Mouse (Mus musculus) c-Kit-positive CD71-negative TER-119-negative erythroid progenitor cells, embryonic 14.5 days (primary cell): ENCODE measurements around the gene Pim2.
"Not testable (repeated sequence)": the region's sequence is repeated elsewhere in the genome, so short reads cannot be mapped to it uniquely, and the experiment has no call there.

Source experiments
- DNase-seq: peaks from one replicate; pipeline ENCODE4 v3.0.0-alpha.2; 2013; ENCODE audit warnings: low read depth

The Pim2 gene

GRCm38 (mm10) chrX:7907735-7908134 lies 29.7 kb downstream of the Pim2 start, which contains the start of gene Gm10491:
Gene Gm10491, minus strand, starts transcription at chrX:7907835.
- no peak for DNase-seq

GRCm38 (mm10) chrX:7909242-7909641 lies 31.2 kb downstream of the Pim2 start, which contains the start of gene Gm10490:
Gene Gm10490, plus strand, starts transcription at chrX:7909542.
- not testable (repeated sequence) for DNase-seq

GRCm38 (mm10) chrX:7910473-7910872 lies 32.4 kb downstream of the Pim2 start:
- no peak for DNase-seq

- not testable (repeated sequence) for DNase-seq
Observed at GRCm38 (mm10) chrX:7915669-7916068, 37.6 kb downstream of the Pim2 start.

GRCm38 (mm10) chrX:7917960-7918359 lies 39.9 kb downstream of the Pim2 start:
- DNase-seq, result not testable (repeated sequence)

- DNase-seq, result no peak
Observed at GRCm38 (mm10) chrX:7919601-7920383, 41.7 kb downstream of the Pim2 start, which contains the start of gene Pcsk1n. Gene Pcsk1n, plus strand, starts transcription at chrX:7919822.

- no peak for DNase-seq
Observed at GRCm38 (mm10) chrX:7922032-7922431, 44.0 kb downstream of the Pim2 start.

- no peak for DNase-seq
Observed at GRCm38 (mm10) chrX:7926266-7926665, 48.2 kb downstream of the Pim2 start.

- no peak for DNase-seq
Observed at GRCm38 (mm10) chrX:7927116-7927515, 49.1 kb downstream of the Pim2 start.

GRCm38 (mm10) chrX:7928270-7928790 lies 50.3 kb downstream of the Pim2 start, which contains the start of gene Eras:
Gene Eras, minus strand, starts transcription at chrX:7928607.
- DNase-seq, result no peak
